Comparison of ENCODE assay signal across 29 mouse cellular contexts in the genomic region with DNA sequence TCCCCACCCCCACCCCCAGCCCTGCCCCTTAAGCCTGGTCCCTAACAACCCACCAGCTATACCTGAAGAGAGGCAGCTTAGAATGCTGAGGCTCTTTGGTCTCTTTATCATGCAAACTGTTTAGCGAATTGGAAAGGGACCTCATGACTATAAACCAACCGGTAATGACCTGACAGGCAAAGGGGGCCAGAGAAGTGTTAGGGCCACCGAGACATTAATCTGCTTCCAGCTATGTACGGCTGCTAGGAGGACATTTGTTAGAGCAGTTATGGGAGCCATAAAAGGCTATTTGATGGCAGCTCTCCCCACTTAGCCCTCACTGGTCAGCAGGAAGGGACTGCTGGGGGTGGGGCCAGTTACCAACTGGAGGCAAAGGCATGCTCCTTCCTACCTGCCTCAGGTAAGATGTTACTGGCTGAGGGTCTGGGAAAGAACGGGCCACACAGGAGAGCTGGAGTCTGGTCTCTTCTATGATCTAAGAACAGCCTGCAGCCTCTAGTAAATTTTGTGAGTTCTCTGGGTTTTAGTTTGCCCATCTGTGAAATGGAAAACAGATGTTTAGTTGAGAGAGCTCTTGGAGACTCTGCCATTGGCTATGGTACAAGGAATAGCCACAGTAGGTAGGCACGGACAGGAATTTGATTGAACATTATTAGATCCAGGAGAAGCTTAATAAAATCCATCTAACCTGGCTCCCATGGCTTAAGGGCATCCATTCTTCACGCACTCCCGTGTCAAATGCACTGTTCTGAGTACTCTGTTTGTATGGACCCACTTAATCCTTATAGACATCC.
DNase-seq lines count a peak whose midpoint lies in the region; ATAC-seq lines count a peak whose summit lies in the region.
"Had no signal": no experiment of that assay in that cellular context is flagged by ENCODE, and none has a peak within 500 bp of the region (broad histone marks: within the 10 kb centered on the region; RNA-seq: fewer than 3 reads in every experiment).

No protein-coding gene starts in this region.

- DNase-seq in forebrain, embryonic 10.5 days (ENCODE audit: extremely low spot score, low spot score): no peak
- no peak for DNase-seq in forebrain, embryonic 11.5 days (ENCODE audit: low spot score)
- peak; percentile 53 for DNase-seq in hindlimb bud, embryonic 11.5 days (ENCODE audit: extremely low spot score, low read depth, low spot score)
- DNase-seq in c-Kit-positive CD71-positive TER-119-positive erythroid progenitor cells, embryonic 14.5 days (ENCODE audit: low spot score): no peak
- DNase-seq: adrenal gland, postnatal 10 days; cerebellum, adult 11 months; cerebellum, adult 9-11 months; gastrocnemius, adult 2 months; gastrocnemius, postnatal 36 days; heart, adult 2 months; heart, postnatal 4 days; kidney, adult 18-20 months; kidney, postnatal 4 days; retina, postnatal 1 day; right cerebral cortex, postnatal 14 days; thymus, postnatal 25 days had no signal

- no peaks in the 10 kb centered on the region for H3K9me3 ChIP-seq in forebrain, embryonic 10.5 days
- H3K9me3 ChIP-seq in forebrain, embryonic 11.5 days (ENCODE audit: control insufficient read depth, low read length): no peaks in the 10 kb centered on the region
- no peaks in the 10 kb centered on the region for H3K9me3 ChIP-seq in neural tube, embryonic 13.5 days
- no peaks in the 10 kb centered on the region for H3K9me3 ChIP-seq in neural tube, embryonic 15.5 days (replicated peaks)
- H3K9me3 ChIP-seq: forebrain, embryonic 15.5 days; G1E; lung, embryonic 15.5 days; neural tube, embryonic 12.5 days; stomach, embryonic 15.5 days had no signal

- no peak overlapping the region for H3K9ac ChIP-seq in forebrain, embryonic 11.5 days (ENCODE audit: low read length)
- no peak overlapping the region for H3K9ac ChIP-seq in neural tube, embryonic 13.5 days
- H3K9ac ChIP-seq in neural tube, embryonic 15.5 days (replicated peaks): no peak overlapping the region
- H3K9ac ChIP-seq: forebrain, embryonic 15.5 days; heart, embryonic 12.5 days; hindbrain, embryonic 14.5 days; liver, embryonic 14.5 days; lung, embryonic 15.5 days; neural tube, embryonic 12.5 days; stomach, embryonic 15.5 days had no signal

- 0 out of 2 replicates have a peak, but pooled peaks cover 5% of the 10 kb centered on the region for H3K27me3 ChIP-seq in forebrain, embryonic 10.5 days (ENCODE audit: poor library complexity, severe bottlenecking)
- H3K27me3 ChIP-seq in forebrain, embryonic 11.5 days (ENCODE audit: control insufficient read depth, insufficient read depth, low read length): no peaks in the 10 kb centered on the region
- no peaks in the 10 kb centered on the region for H3K27me3 ChIP-seq in neural tube, embryonic 13.5 days
- 0 out of 2 replicates have a peak, but pooled peaks cover 3% of the 10 kb centered on the region for H3K27me3 ChIP-seq in neural tube, embryonic 15.5 days (replicated peaks)
- H3K27me3 ChIP-seq: forebrain, embryonic 15.5 days; lung, embryonic 15.5 days; neural tube, embryonic 12.5 days; stomach, embryonic 15.5 days had no signal

- H3K4me3 ChIP-seq in forebrain, embryonic 10.5 days: no peak overlapping the region
- H3K4me3 ChIP-seq in forebrain, embryonic 11.5 days (ENCODE audit: low read depth, low read length): no peak overlapping the region
- H3K4me3 ChIP-seq in neural tube, embryonic 13.5 days: no peak overlapping the region
- H3K4me3 ChIP-seq in neural tube, embryonic 15.5 days (replicated peaks): no peak overlapping the region
- H3K4me3 ChIP-seq: forebrain, embryonic 15.5 days; gastrocnemius, adult 2 months; heart, adult 2 months; heart, embryonic 12.5 days; lung, embryonic 15.5 days; neural tube, embryonic 12.5 days; stomach, embryonic 15.5 days had no signal

- peaks cover 24% of the 10 kb centered on the region for H3K4me1 ChIP-seq in forebrain, embryonic 10.5 days
- H3K4me1 ChIP-seq in forebrain, embryonic 11.5 days (replicated peaks; ENCODE audit: control insufficient read depth, insufficient read depth, low read length): peaks cover 2% of the 10 kb centered on the region; the same call in 1 of the 2 replicates
- H3K4me1 ChIP-seq in neural tube, embryonic 13.5 days (replicated peaks): peaks cover 33% of the 10 kb centered on the region
- peaks cover 12% of the 10 kb centered on the region; the same call in 1 of the 2 replicates for H3K4me1 ChIP-seq in neural tube, embryonic 15.5 days
- H3K4me1 ChIP-seq: forebrain, embryonic 15.5 days; lung, embryonic 15.5 days had no signal

- H3K36me3 ChIP-seq in forebrain, embryonic 10.5 days (replicated peaks): no peaks in the 10 kb centered on the region
- no peaks in the 10 kb centered on the region for H3K36me3 ChIP-seq in forebrain, embryonic 11.5 days (ENCODE audit: control insufficient read depth, insufficient read depth, low read length)
- no peaks in the 10 kb centered on the region for H3K36me3 ChIP-seq in neural tube, embryonic 13.5 days
- no peaks in the 10 kb centered on the region for H3K36me3 ChIP-seq in neural tube, embryonic 15.5 days
- H3K36me3 ChIP-seq: forebrain, embryonic 15.5 days; G1E; heart, embryonic 12.5 days; lung, embryonic 15.5 days; neural tube, embryonic 12.5 days; stomach, embryonic 15.5 days had no signal

- H3K27ac ChIP-seq in forebrain, embryonic 10.5 days: peak overlapping the region; percentile 44; the same call in 1 of the 2 replicates
- no peak overlapping the region for H3K27ac ChIP-seq in forebrain, embryonic 11.5 days (ENCODE audit: low read depth, low read length)
- no peak overlapping the region for H3K27ac ChIP-seq in neural tube, embryonic 13.5 days (replicated peaks)
- H3K27ac ChIP-seq in neural tube, embryonic 15.5 days (replicated peaks): no peak overlapping the region
- H3K27ac ChIP-seq: forebrain, embryonic 15.5 days; gastrocnemius, adult 2 months; heart, adult 2 months; hindbrain, embryonic 14.5 days; liver, embryonic 14.5 days; lung, embryonic 15.5 days; neural tube, embryonic 12.5 days; stomach, embryonic 15.5 days had no signal

- 53% methylated on average over 8 of the region's 8 CpGs for WGBS in forebrain, embryonic 10.5 days
- 54% methylated on average over 8 of the region's 8 CpGs for WGBS in forebrain, embryonic 11.5 days
- 33% methylated on average over 8 of the region's 8 CpGs for WGBS in neural tube, embryonic 13.5 days
- WGBS in neural tube, embryonic 15.5 days: 31% methylated on average over 8 of the region's 8 CpGs

- ATAC-seq in forebrain, embryonic 11.5 days (replicated peaks; ENCODE audit: low FRiP score): no peak
- ATAC-seq in neural tube, embryonic 13.5 days (ENCODE audit: low read depth): 0 out of 2 replicates have a peak, but pooled peaks have one; percentile 16
- ATAC-seq in neural tube, embryonic 15.5 days (ENCODE audit: low FRiP score): no peak
- ATAC-seq in megakaryocyte progenitor cell, adult 5-6 weeks (replicated peaks; ENCODE audit: poor library complexity): no peak
- ATAC-seq: forebrain, embryonic 15.5 days; midbrain, embryonic 16.5 days had no signal

- no peak overlapping the region for H3K4me2 ChIP-seq in forebrain, embryonic 11.5 days (ENCODE audit: low read depth, low read length, severe bottlenecking)
- H3K4me2 ChIP-seq in neural tube, embryonic 13.5 days: no peak overlapping the region
- no peak overlapping the region for H3K4me2 ChIP-seq in neural tube, embryonic 15.5 days
- H3K4me2 ChIP-seq: forebrain, embryonic 15.5 days; heart, embryonic 12.5 days; hindbrain, embryonic 14.5 days; lung, embryonic 15.5 days; midbrain, embryonic 11.5 days; neural tube, embryonic 12.5 days; stomach, embryonic 15.5 days had no signal
